Mouse (Mus musculus) kidney, adult 2 months (tissue): ENCODE data around the gene Gm37240.

Experiments
- CTCF ChIP-seq: fragments of 200-500 bp; conservative IDR thresholded peaks from 2 replicates; pipeline ENCODE4 v1.5.1; 2011; ENCODE audit warnings: low read depth, mild to moderate bottlenecking, control low read depth, low read length, moderate library complexity, mixed read lengths; ENCODE audit not compliant: insufficient read depth, insufficient read length
- POLR2A ChIP-seq: fragments of 200-500 bp; IDR thresholded peaks from one replicate; pipeline ENCODE4 v1.6.1; 2011; ENCODE audit warnings: low read depth, low read length, control low read depth

- TF ChIP-seq CTCF (no peak), POLR2A (no peak)
Measured at GRCm38 (mm10) chr3:84594894-84595676, 1292.2 kb downstream of the Gm37240 start.
